Mouse (Mus musculus): ENCODE measurements around the gene Ripply3. TPM values are rescaled to one million over a fixed set of nuclear protein-coding genes. Genes with fewer than 3 reads are reported as not detected.

The Ripply3 gene
- polyA plus RNA-seq (2015; fragmentation: Nextera tagmentation; extraction: Ambion mirVana): 5.0 and 6.0 TPM in 2 replicates

GRCm38 (mm10) chr16:94327781-94328711, at the start of gene Ripply3:
Gene Ripply3 (plus strand): TSS chr16:94328420.
- peaks cover 19% of the 10 kb centered on the region for H3K4me1 ChIP-seq
- WGBS: under 1% methylated on average over 63 of the region's 63 CpGs
- peak within 1 kb of the TSS; percentile 71 for H3K4me3 ChIP-seq
- peak within 1 kb of the TSS; percentile 84 for H3K9ac ChIP-seq
- H3K9me3 ChIP-seq: no peaks in the 10 kb centered on the region
- no peaks in the 10 kb centered on the region for H3K36me3 ChIP-seq
- peak; percentile 31; the same call in 1 of the 2 replicates for ATAC-seq (ENCODE audit: extremely low read depth, insufficient number of reproducible peaks, low FRiP score, low TSS enrichment)
- no peak within 1 kb of the TSS for H3K27ac ChIP-seq (replicated peaks)
- peaks cover 26% of the 10 kb centered on the region for H3K27me3 ChIP-seq (replicated peaks)
- peak within 1 kb of the TSS; percentile 89 for H3K4me2 ChIP-seq

GRCm38 (mm10) chr16:94283972-94284371, 44.2 kb upstream of the Ripply3 start:
- H3K9ac ChIP-seq: no peak overlapping the region
- no peak overlapping the region for H3K4me2 ChIP-seq
- H3K9me3 ChIP-seq: peaks cover 4% of the 10 kb centered on the region; the same call in 1 of the 2 replicates
- no peak overlapping the region for H3K27ac ChIP-seq (replicated peaks)
- 80% methylated on average over 3 of the region's 3 CpGs for WGBS
- peaks cover 16% of the 10 kb centered on the region for H3K36me3 ChIP-seq
- no peak for ATAC-seq (ENCODE audit: extremely low read depth, insufficient number of reproducible peaks, low FRiP score, low TSS enrichment)
- H3K27me3 ChIP-seq (replicated peaks): no peaks in the 10 kb centered on the region
- no peak overlapping the region for H3K4me3 ChIP-seq
- H3K4me1 ChIP-seq: peaks cover under 1% of the 10 kb centered on the region

GRCm38 (mm10) chr16:94287826-94288225, 40.4 kb upstream of the Ripply3 start:
- Histone ChIP-seq H3K9ac (no peak overlapping the region), H3K4me1 (peaks cover 12% of the 10 kb centered on the region), H3K27me3 (replicated peaks) (no peaks in the 10 kb centered on the region), H3K4me3 (no peak overlapping the region), H3K9me3 (no peaks in the 10 kb centered on the region), H3K27ac (replicated peaks) (no peak overlapping the region), H3K4me2 (no peak overlapping the region), H3K36me3 (peaks cover 5% of the 10 kb centered on the region; the same call in 1 of the 2 replicates)
- WGBS: 63% methylated on average over 9 of the region's 9 CpGs
- ATAC-seq (ENCODE audit: extremely low read depth, insufficient number of reproducible peaks, low FRiP score, low TSS enrichment): no peak

- peak; percentile 22; the same call in 1 of the 2 replicates for ATAC-seq (ENCODE audit: extremely low read depth, insufficient number of reproducible peaks, low FRiP score, low TSS enrichment)
- Histone ChIP-seq H3K9ac (peak overlapping the region; percentile 91), H3K27ac (replicated peaks) (no peak overlapping the region), H3K4me3 (peak overlapping the region; percentile 93), H3K27me3 (replicated peaks) (no peaks in the 10 kb centered on the region), H3K4me2 (peak overlapping the region; percentile 99), H3K4me1 (peaks cover 12% of the 10 kb centered on the region), H3K36me3 (0 out of 2 replicates have a peak, but pooled peaks cover 4% of the 10 kb centered on the region), H3K9me3 (no peaks in the 10 kb centered on the region)
- WGBS: 15% methylated on average over 38 of the region's 39 CpGs
Observed at GRCm38 (mm10) chr16:94289138-94290072, 38.8 kb upstream of the Ripply3 start.

GRCm38 (mm10) chr16:94290073-94290999, 37.9 kb upstream of the Ripply3 start:
- Histone ChIP-seq H3K4me3 (peak overlapping the region; percentile 93), H3K9ac (peak overlapping the region; percentile 91), H3K4me1 (peaks cover 12% of the 10 kb centered on the region), H3K4me2 (peak overlapping the region; percentile 99), H3K9me3 (no peaks in the 10 kb centered on the region), H3K27ac (replicated peaks) (no peak overlapping the region), H3K36me3 (no peaks in the 10 kb centered on the region), H3K27me3 (replicated peaks) (no peaks in the 10 kb centered on the region)
- 5% methylated on average over 50 of the region's 52 CpGs for WGBS
- ATAC-seq (ENCODE audit: extremely low read depth, insufficient number of reproducible peaks, low FRiP score, low TSS enrichment): peak; percentile 82

GRCm38 (mm10) chr16:94291141-94291540, 37.1 kb upstream of the Ripply3 start:
- Histone ChIP-seq H3K27ac (replicated peaks) (no peak overlapping the region), H3K9me3 (no peaks in the 10 kb centered on the region), H3K36me3 (no peaks in the 10 kb centered on the region), H3K27me3 (replicated peaks) (no peaks in the 10 kb centered on the region), H3K9ac (no peak overlapping the region), H3K4me2 (no peak overlapping the region), H3K4me3 (no peak overlapping the region), H3K4me1 (peaks cover 12% of the 10 kb centered on the region)
- WGBS: 72% methylated on average over 4 of the region's 4 CpGs
- ATAC-seq (ENCODE audit: extremely low read depth, insufficient number of reproducible peaks, low FRiP score, low TSS enrichment): no peak

- H3K4me2 ChIP-seq: no peak overlapping the region
- H3K27me3 ChIP-seq (replicated peaks): no peaks in the 10 kb centered on the region
- H3K4me3 ChIP-seq: no peak overlapping the region
- no peaks in the 10 kb centered on the region for H3K9me3 ChIP-seq
- H3K9ac ChIP-seq: no peak overlapping the region
- peaks cover 15% of the 10 kb centered on the region for H3K4me1 ChIP-seq
- ATAC-seq (ENCODE audit: extremely low read depth, insufficient number of reproducible peaks, low FRiP score, low TSS enrichment): no peak
- 87% methylated on average over 5 of the region's 5 CpGs for WGBS
- H3K27ac ChIP-seq (replicated peaks): no peak overlapping the region
- H3K36me3 ChIP-seq: no peaks in the 10 kb centered on the region
Observed at GRCm38 (mm10) chr16:94298081-94298480, 30.1 kb upstream of the Ripply3 start.

- no peaks in the 10 kb centered on the region for H3K36me3 ChIP-seq
- H3K4me2 ChIP-seq: no peak overlapping the region
- WGBS: 65% methylated on average over 4 of the region's 4 CpGs
- peaks cover 26% of the 10 kb centered on the region for H3K4me1 ChIP-seq
- no peak overlapping the region for H3K4me3 ChIP-seq
- H3K9me3 ChIP-seq: no peaks in the 10 kb centered on the region
- no peak overlapping the region for H3K9ac ChIP-seq
- ATAC-seq (ENCODE audit: extremely low read depth, insufficient number of reproducible peaks, low FRiP score, low TSS enrichment): no peak
- H3K27ac ChIP-seq (replicated peaks): no peak overlapping the region
- H3K27me3 ChIP-seq (replicated peaks): no peaks in the 10 kb centered on the region; the same call in 1 of the 2 replicates
Observed at GRCm38 (mm10) chr16:94299210-94299609, 29.0 kb upstream of the Ripply3 start.

GRCm38 (mm10) chr16:94301194-94301593, 27.0 kb upstream of the Ripply3 start:
- no peak overlapping the region for H3K9ac ChIP-seq
- no peak overlapping the region for H3K4me3 ChIP-seq
- H3K4me1 ChIP-seq: peaks cover 26% of the 10 kb centered on the region
- H3K9me3 ChIP-seq: 0 out of 2 replicates have a peak, but pooled peaks cover 5% of the 10 kb centered on the region
- 0 out of 2 replicates have a peak, but pooled peaks cover 7% of the 10 kb centered on the region for H3K36me3 ChIP-seq
- ATAC-seq (ENCODE audit: extremely low read depth, insufficient number of reproducible peaks, low FRiP score, low TSS enrichment): no peak
- no peak overlapping the region for H3K4me2 ChIP-seq
- H3K27ac ChIP-seq (replicated peaks): no peak overlapping the region
- no peaks in the 10 kb centered on the region; the same call in 1 of the 2 replicates for H3K27me3 ChIP-seq (replicated peaks)
- 90% methylated on average over 4 of the region's 4 CpGs for WGBS

GRCm38 (mm10) chr16:94301696-94302095, 26.5 kb upstream of the Ripply3 start:
- H3K9me3 ChIP-seq: 0 out of 2 replicates have a peak, but pooled peaks cover 5% of the 10 kb centered on the region
- 0 out of 2 replicates have a peak, but pooled peaks cover 7% of the 10 kb centered on the region for H3K36me3 ChIP-seq
- peak overlapping the region; percentile 90 for H3K27ac ChIP-seq (replicated peaks)
- H3K4me1 ChIP-seq: peaks cover 26% of the 10 kb centered on the region
- whole genome bisulfite sequencing: 65% methylated on average over 5 of the region's 5 CpGs
- no peaks in the 10 kb centered on the region; the same call in 1 of the 2 replicates for H3K27me3 ChIP-seq (replicated peaks)
- H3K4me3 ChIP-seq: no peak overlapping the region; the same call in 1 of the 2 replicates
- ATAC-seq (ENCODE audit: extremely low read depth, insufficient number of reproducible peaks, low FRiP score, low TSS enrichment): no peak
- H3K9ac ChIP-seq: peak overlapping the region; percentile 71
- peak overlapping the region; percentile 68 for H3K4me2 ChIP-seq

All from heart, embryonic 13.5 days (tissue).